Mouse (Mus musculus) midbrain, embryonic 10.5 days (tissue): Measurements from ENCODE around the gene Glyctk. TPM values are rescaled to one million over a fixed set of nuclear protein-coding genes. Genes with fewer than 3 reads are reported as not detected.

Experiments used
- DNase-seq: peaks from one replicate; pipeline ENCODE4 v3.0.0-alpha.2; 2017; ENCODE audit warnings: low spot score
- H3K27ac ChIP-seq: fragments of 300-500 bp; sonication (generic); replicated peaks from 2 replicates; pipeline ENCODE4 v1.5.1; 2016; ENCODE audit warnings: mild to moderate bottlenecking
- H3K27me3 ChIP-seq: fragments of 300-500 bp; sonication (generic); 2 replicates; pipeline ENCODE4 v1.6.1; 2016; ENCODE audit warnings: low read depth, mild to moderate bottlenecking; ENCODE audit not compliant: poor library complexity, severe bottlenecking
- H3K36me3 ChIP-seq: fragments of 300-500 bp; sonication (generic); 2 replicates; pipeline ENCODE4 v1.6.1; 2016; ENCODE audit warnings: mild to moderate bottlenecking, moderate library complexity
- H3K4me1 ChIP-seq: fragments of 300-500 bp; sonication (generic); 2 replicates; pipeline ENCODE4 v1.6.1; 2016
- H3K4me3 ChIP-seq: fragments of 300-500 bp; sonication (generic); 2 replicates; pipeline ENCODE4 v1.5.1; 2016; ENCODE audit warnings: mild to moderate bottlenecking, moderate library complexity
- H3K9me3 ChIP-seq: fragments of 300-500 bp; sonication (generic); replicated peaks from 2 replicates; pipeline ENCODE4 v1.6.1; 2016; ENCODE audit warnings: mild to moderate bottlenecking
- WGBS: fragments of 180-500 bp; shearing (Covaris S2); methylation state at CpG from one replicate; pipeline ENCODE4 v1.1.7; 2016; 5-methylcytosine and 5-hydroxymethylcytosine counted together
- microRNA counts: library from miRNA; unstranded; fragments of <30 nt; microRNA quantifications from one replicate; lab custom pipeline; 2017
- microRNA-seq: library from miRNA; unstranded; fragments of <30 nt; microRNA quantifications from one replicate; pipeline ENCODE4, GENCODE M21; 2017
- polyA plus RNA-seq: library from polyadenylated mRNA; unstranded; fragments of >200 nt; fragmentation: Nextera tagmentation; extraction: Ambion mirVana; gene quantifications from 2 replicates; pipeline ENCODE4 v1.2.1, GENCODE M21; 2016

Glyctk gene
- polyA plus RNA-seq, 1 experiment from 2014 or later, result 5.0 TPM

GRCm38 (mm10) chr9:106126786-106127251 lies 31.1 kb downstream of the Glyctk start:
- WGBS, result 22% methylated on average over 2 of the region's 2 CpGs
- H3K9me3 ChIP-seq, result no peaks in the 10 kb centered on the region
- DNase-seq, result peak; percentile 93
- no peaks in the 10 kb centered on the region for H3K27me3 ChIP-seq
- no peaks in the 10 kb centered on the region for H3K36me3 ChIP-seq
- H3K27ac ChIP-seq, result peak overlapping the region; percentile 97
- peaks cover 52% of the 10 kb centered on the region for H3K4me1 ChIP-seq
- H3K4me3 ChIP-seq, result peak overlapping the region; percentile 34

- H3K4me1 ChIP-seq, result peaks cover 64% of the 10 kb centered on the region
- H3K9me3 ChIP-seq, result no peaks in the 10 kb centered on the region
- H3K27ac ChIP-seq, result peak overlapping the region; percentile 24; the same call in 1 of the 2 replicates
- H3K36me3 ChIP-seq, result no peaks in the 10 kb centered on the region
- no peak overlapping the region for H3K4me3 ChIP-seq
- WGBS, result 52% methylated on average over 4 of the region's 4 CpGs
- peak; percentile 56 for DNase-seq
- H3K27me3 ChIP-seq, result no peaks in the 10 kb centered on the region
Measured at GRCm38 (mm10) chr9:106123599-106123998, 34.3 kb downstream of the Glyctk start.

GRCm38 (mm10) chr9:106119075-106119474 lies 38.9 kb downstream of the Glyctk start:
- Histone ChIP-seq H3K27me3 (no peaks in the 10 kb centered on the region), H3K27ac (0 out of 2 replicates have a peak overlapping the region, but pooled peaks have one; percentile 53), H3K4me3 (no peak overlapping the region), H3K4me1 (peaks cover 55% of the 10 kb centered on the region), H3K36me3 (no peaks in the 10 kb centered on the region), H3K9me3 (no peaks in the 10 kb centered on the region)
- DNase-seq, result no peak
- 81% methylated on average over 9 of the region's 9 CpGs for whole genome bisulfite sequencing

GRCm38 (mm10) chr9:106115801-106116424 lies 42.0 kb downstream of the Glyctk start:
- H3K27ac ChIP-seq, result peak overlapping the region; percentile 63

GRCm38 (mm10) chr9:106112770-106113423 lies 45.0 kb downstream of the Glyctk start:
- H3K4me3 ChIP-seq, result no peak overlapping the region
- no peaks in the 10 kb centered on the region for H3K27me3 ChIP-seq
- peaks cover 3% of the 10 kb centered on the region; the same call in 1 of the 2 replicates for H3K9me3 ChIP-seq
- H3K4me1 ChIP-seq, result peaks cover 27% of the 10 kb centered on the region
- H3K36me3 ChIP-seq, result no peaks in the 10 kb centered on the region
- peak overlapping the region; percentile 17; the same call in 1 of the 2 replicates for H3K27ac ChIP-seq
- 34% methylated on average over 10 of the region's 10 CpGs for WGBS
- DNase-seq, result peak; percentile 82

More at GRCm38 (mm10) chr9:106115801-106116424, 42.0 kb downstream of the Glyctk start:
- Histone ChIP-seq H3K27me3 (no peaks in the 10 kb centered on the region), H3K4me1 (peaks cover 38% of the 10 kb centered on the region), H3K36me3 (no peaks in the 10 kb centered on the region), H3K4me3 (0 out of 2 replicates have a peak overlapping the region, but pooled peaks have one; percentile 4), H3K9me3 (peaks cover 3% of the 10 kb centered on the region; the same call in 1 of the 2 replicates)
- WGBS, result 47% methylated on average over 13 of the region's 13 CpGs
- DNase-seq, result no peak

GRCm38 (mm10) chr9:106106241-106106640 lies 51.7 kb downstream of the Glyctk start:
- Histone ChIP-seq H3K27ac (no peak overlapping the region), H3K4me1 (peaks cover 6% of the 10 kb centered on the region; the same call in 1 of the 2 replicates), H3K36me3 (no peaks in the 10 kb centered on the region), H3K27me3 (no peaks in the 10 kb centered on the region), H3K9me3 (no peaks in the 10 kb centered on the region; the same call in 1 of the 2 replicates), H3K4me3 (no peak overlapping the region)
- DNase-seq, result no peak
- 82% methylated on average over 9 of the region's 9 CpGs for WGBS

GRCm38 (mm10) chr9:106104401-106104800 lies 53.5 kb downstream of the Glyctk start:
- H3K27ac ChIP-seq, result no peak overlapping the region
- H3K4me3 ChIP-seq, result no peak overlapping the region
- no peak for DNase-seq
- H3K9me3 ChIP-seq, result no peaks in the 10 kb centered on the region
- H3K4me1 ChIP-seq, result peaks cover 19% of the 10 kb centered on the region
- H3K27me3 ChIP-seq, result no peaks in the 10 kb centered on the region
- no peaks in the 10 kb centered on the region for H3K36me3 ChIP-seq
- WGBS, result 86% methylated on average over 7 of the region's 7 CpGs

MicroRNA genes within 50 kb of the gene (microRNA counts, 519-probe panel; counts per million panel counts)
- 7,249 counts per million, percentile 71 among the panel's probes with 10 or more counts for microRNA mmu-let-7g (lab: Ali Mortazavi, UCI)

Small RNA genes lying within 50 kb of the gene (microRNA-seq; reads per million reads assigned to microRNA genes)
- gene Mir135a-1, result 255 reads per million, percentile 61 among the genes with 10 or more reads in this experiment
- gene Mirlet7g, result 3,249 reads per million, percentile 87 among the genes with 10 or more reads in this experiment

Other genes starting within 250 kb of the Glyctk start
- gene Col6a5, start 197.5 kb downstream of the Glyctk start, polyA plus RNA-seq, result not detected in 2 replicates
- gene Col6a4, start 61.4 kb downstream of the Glyctk start, polyA plus RNA-seq, result 0.06 and 0.10 TPM in 2 replicates
- gene Wdr82, start 12.8 kb upstream of the Glyctk start, polyA plus RNA-seq, result 23.4 and 29.3 TPM in 2 replicates
- gene Ppm1m, start 41.6 kb upstream of the Glyctk start, polyA plus RNA-seq, result 46.2 and 52.1 TPM in 2 replicates
- gene Twf2, start 45.0 kb upstream of the Glyctk start, polyA plus RNA-seq, result 69.7 and 74.8 TPM in 2 replicates
- 0.05 TPM in 1 of 2 replicates, not detected in the other for gene Tlr9, start 64.5 kb upstream of the Glyctk start, polyA plus RNA-seq
- 71.1 and 82.7 TPM in 2 replicates for gene Alas1, start 90.5 kb upstream of the Glyctk start, polyA plus RNA-seq
- 38.1 and 46.6 TPM in 2 replicates for gene Poc1a, start 122.9 kb upstream of the Glyctk start, polyA plus RNA-seq
- gene Dusp7, start 210.5 kb upstream of the Glyctk start, polyA plus RNA-seq, result 11.4 and 14.1 TPM in 2 replicates